Mouse (Mus musculus) stomach, embryonic 14.5 days (tissue): ENCODE measurements at regions not wholly inside any gene's neighbourhood (a gene's known extent, or its start where the extent isn't known, plus 50 kb on each side); places are given as distances from the start of the nearest gene placed in this dataset.

ENCODE experiments used
- ATAC-seq: fragments of 200-750 bp; cut with Nextera tagmentation; 2 replicates; pipeline ENCODE4 v1.8.0; 2017; ENCODE audit warnings: low read depth, moderate TSS enrichment; ENCODE audit not compliant: insufficient number of reproducible peaks, insufficient read depth, low FRiP score
- H3K27ac ChIP-seq: fragments of 300-500 bp; sonication (generic); 2 replicates; pipeline ENCODE4 v1.5.1; 2014; ENCODE audit warnings: mild to moderate bottlenecking, low read length, moderate library complexity, mixed read lengths
- H3K27me3 ChIP-seq: fragments of 300-500 bp; sonication (generic); 2 replicates; pipeline ENCODE4 v1.6.1; 2014; ENCODE audit warnings: low read length, control low read depth, mixed read lengths; ENCODE audit not compliant: control insufficient read depth, insufficient read depth
- H3K36me3 ChIP-seq: fragments of 300-500 bp; sonication (generic); 2 replicates; pipeline ENCODE4 v1.6.1; 2014; ENCODE audit warnings: mild to moderate bottlenecking, control low read depth, low read length, moderate library complexity, mixed read lengths; ENCODE audit not compliant: control insufficient read depth, insufficient read depth
- H3K4me1 ChIP-seq: fragments of 300-500 bp; sonication (generic); 2 replicates; pipeline ENCODE4 v1.6.1; 2014; ENCODE audit warnings: low read length, control low read depth, mixed read lengths; ENCODE audit not compliant: control insufficient read depth, insufficient read depth
- H3K4me2 ChIP-seq: fragments of 300-500 bp; sonication (generic); replicated peaks from 2 replicates; pipeline ENCODE4 v1.6.1; 2014; ENCODE audit warnings: low read depth, low read length, control low read depth
- H3K4me3 ChIP-seq: fragments of 300-500 bp; sonication (generic); 2 replicates; pipeline ENCODE4 v1.5.1; 2014; ENCODE audit warnings: low read depth, low read length, control low read depth
- H3K9ac ChIP-seq: fragments of 300-500 bp; sonication (generic); replicated peaks from 2 replicates; pipeline ENCODE4 v1.6.1; 2014; ENCODE audit warnings: low read depth, mild to moderate bottlenecking, control low read depth, low read length, moderate library complexity, mixed read lengths
- H3K9me3 ChIP-seq: fragments of 300-500 bp; sonication (generic); 2 replicates; pipeline ENCODE4 v1.6.1; 2016; ENCODE audit warnings: low read depth, low read length, control low read depth; ENCODE audit not compliant: control insufficient read depth
- WGBS: fragments of 180-500 bp; shearing (Covaris S2); extraction: QIAGEN DNeasy Blood & Tissue Kit; methylation state at CpG from one replicate; pipeline ENCODE4 v1.1.7; 2014; 5-methylcytosine and 5-hydroxymethylcytosine counted together

DNA sequence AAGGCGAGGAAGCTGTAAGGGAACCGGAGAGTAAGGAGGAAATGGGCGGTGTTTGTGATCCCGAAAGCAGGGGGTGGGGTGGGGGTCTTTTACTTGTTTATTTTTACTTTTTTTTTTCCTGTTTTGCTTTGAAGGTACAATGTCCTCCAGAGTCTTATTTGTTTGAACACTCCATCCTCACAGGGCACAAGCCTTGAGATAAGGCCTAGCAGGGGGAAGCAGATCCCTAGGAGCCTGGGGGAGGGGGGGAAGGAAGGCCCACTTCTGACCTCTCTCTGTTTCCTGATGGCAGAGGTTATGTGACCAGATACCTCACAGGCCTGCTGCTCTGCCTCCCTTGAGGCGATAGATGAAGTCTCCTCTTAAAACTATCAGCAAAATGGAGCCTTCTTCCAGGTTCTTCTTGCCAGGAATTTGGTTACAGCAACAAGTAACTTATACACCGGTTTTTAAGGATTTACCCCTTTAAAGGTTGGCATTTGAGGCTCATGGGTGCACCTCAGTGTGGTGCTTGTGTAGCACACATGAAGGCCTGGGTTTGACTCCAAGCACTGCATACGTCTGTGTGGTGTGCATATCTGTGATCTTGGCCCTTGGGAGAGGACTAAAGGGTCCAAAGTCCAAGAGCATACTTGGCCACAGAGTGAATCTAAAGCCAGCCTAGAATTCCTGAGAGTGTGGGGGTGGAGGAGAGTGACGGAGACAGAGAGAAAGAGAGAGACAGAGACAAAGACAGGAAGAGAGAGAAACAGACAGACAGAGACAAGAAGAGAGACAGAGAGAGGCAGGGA, 64.8 kb upstream of the Mef2a start:
- Histone ChIP-seq H3K9me3 (no peaks in the 10 kb centered on the region), H3K27me3 (no peaks in the 10 kb centered on the region), H3K9ac (no peak overlapping the region), H3K27ac (no peak overlapping the region), H3K4me2 (no peak overlapping the region), H3K4me3 (no peak overlapping the region), H3K36me3 (no peaks in the 10 kb centered on the region), H3K4me1 (peaks cover 9% of the 10 kb centered on the region)
- whole genome bisulfite sequencing, result 60% methylated on average over 8 of the region's 8 CpGs
- ATAC-seq, result no peak

DNA sequence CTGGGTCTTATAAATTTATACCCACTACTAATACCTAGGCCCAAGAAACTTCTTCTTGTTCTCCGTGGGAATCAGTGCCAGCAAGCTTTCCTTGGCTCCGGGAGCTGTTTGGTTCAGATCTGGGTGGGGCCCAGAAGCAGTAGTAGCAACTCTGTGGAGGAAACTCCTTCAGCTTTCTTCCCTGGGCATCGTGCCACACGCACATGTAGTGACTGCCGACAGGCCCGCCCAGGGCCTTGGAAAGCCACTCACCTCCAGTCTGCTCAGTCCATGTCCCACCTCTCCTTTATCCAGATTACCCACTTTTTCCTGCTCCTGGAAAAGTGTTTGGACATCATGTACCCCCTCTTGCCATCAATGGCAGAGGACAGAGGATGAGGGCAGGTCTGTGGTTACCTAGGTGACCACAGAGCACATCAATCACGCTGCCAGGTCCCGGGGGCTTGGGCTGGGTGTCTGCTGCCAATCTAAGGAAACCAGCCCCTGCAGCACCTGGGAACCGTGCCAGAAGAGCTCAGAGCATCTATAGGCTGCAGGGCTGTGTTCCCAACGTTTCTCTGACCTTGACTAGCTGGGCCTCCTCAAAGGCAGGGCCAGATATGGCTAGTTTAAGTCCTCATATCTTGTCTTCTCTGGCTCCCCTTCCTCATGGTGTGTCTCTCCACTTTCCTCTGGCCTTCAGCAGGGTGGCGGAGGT, 63.1 kb upstream of the Mef2a start:
- Histone ChIP-seq H3K4me3 (no peak overlapping the region), H3K9ac (no peak overlapping the region), H3K9me3 (no peaks in the 10 kb centered on the region), H3K36me3 (no peaks in the 10 kb centered on the region), H3K27me3 (no peaks in the 10 kb centered on the region), H3K4me2 (no peak overlapping the region), H3K27ac (no peak overlapping the region), H3K4me1 (peaks cover 7% of the 10 kb centered on the region; the same call in 1 of the 2 replicates)
- no peak for ATAC-seq
- WGBS, result 54% methylated on average over 11 of the region's 11 CpGs

DNA sequence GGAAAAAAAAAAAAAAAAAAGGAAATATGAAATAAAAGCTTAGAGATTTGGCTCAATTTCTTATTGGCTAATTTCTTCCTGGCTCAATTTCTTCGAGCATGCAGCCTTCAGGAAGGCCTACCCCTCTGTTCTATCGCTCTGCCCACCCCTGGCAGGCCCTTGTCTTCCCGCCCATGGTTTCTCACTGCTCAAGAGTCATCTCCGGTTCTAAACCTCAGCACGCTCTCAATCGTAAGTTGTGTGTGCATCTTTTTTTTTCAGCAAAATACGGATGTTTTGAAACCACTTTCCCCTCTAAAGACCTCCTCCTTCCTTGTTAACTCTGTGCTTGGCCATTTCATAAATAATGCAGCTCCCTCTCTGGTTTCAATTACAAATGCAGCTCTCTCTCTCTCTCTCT, 58.3 kb upstream of the Mef2a start:
- H3K4me1 ChIP-seq, result peaks cover 3% of the 10 kb centered on the region; the same call in 1 of the 2 replicates
- no peak overlapping the region for H3K4me3 ChIP-seq
- no peak for ATAC-seq
- H3K9me3 ChIP-seq, result no peaks in the 10 kb centered on the region
- 82% methylated on average over 7 of the region's 7 CpGs for WGBS
- no peaks in the 10 kb centered on the region for H3K36me3 ChIP-seq
- H3K9ac ChIP-seq, result no peak overlapping the region
- no peak overlapping the region for H3K4me2 ChIP-seq
- H3K27ac ChIP-seq, result no peak overlapping the region
- no peaks in the 10 kb centered on the region for H3K27me3 ChIP-seq

DNA sequence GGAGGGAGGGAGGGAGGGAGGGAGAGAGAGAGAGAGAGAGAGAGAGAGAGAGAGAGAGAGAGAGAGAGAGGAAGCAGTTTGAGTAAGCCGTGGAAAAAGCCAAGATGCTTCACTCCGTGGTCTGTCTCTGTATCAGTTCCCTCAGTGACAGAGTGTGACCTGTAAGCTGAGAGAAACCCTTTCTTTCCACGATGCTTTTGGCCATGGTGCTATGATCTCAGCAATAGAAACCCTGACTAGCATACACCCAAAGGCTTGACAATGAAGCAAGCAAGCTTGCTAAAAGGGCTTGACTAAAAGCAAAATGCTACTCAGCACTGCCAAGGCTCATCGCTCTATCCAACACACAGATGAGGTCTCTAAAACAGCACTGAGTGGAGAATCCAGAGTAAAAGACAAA, 57.4 kb upstream of the Mef2a start:
- Histone ChIP-seq H3K4me2 (no peak overlapping the region), H3K27ac (no peak overlapping the region), H3K4me3 (no peak overlapping the region), H3K27me3 (no peaks in the 10 kb centered on the region), H3K4me1 (no peaks in the 10 kb centered on the region), H3K9ac (no peak overlapping the region), H3K9me3 (no peaks in the 10 kb centered on the region), H3K36me3 (no peaks in the 10 kb centered on the region)
- no peak for ATAC-seq
- 79% methylated on average over 4 of the region's 4 CpGs for WGBS

DNA sequence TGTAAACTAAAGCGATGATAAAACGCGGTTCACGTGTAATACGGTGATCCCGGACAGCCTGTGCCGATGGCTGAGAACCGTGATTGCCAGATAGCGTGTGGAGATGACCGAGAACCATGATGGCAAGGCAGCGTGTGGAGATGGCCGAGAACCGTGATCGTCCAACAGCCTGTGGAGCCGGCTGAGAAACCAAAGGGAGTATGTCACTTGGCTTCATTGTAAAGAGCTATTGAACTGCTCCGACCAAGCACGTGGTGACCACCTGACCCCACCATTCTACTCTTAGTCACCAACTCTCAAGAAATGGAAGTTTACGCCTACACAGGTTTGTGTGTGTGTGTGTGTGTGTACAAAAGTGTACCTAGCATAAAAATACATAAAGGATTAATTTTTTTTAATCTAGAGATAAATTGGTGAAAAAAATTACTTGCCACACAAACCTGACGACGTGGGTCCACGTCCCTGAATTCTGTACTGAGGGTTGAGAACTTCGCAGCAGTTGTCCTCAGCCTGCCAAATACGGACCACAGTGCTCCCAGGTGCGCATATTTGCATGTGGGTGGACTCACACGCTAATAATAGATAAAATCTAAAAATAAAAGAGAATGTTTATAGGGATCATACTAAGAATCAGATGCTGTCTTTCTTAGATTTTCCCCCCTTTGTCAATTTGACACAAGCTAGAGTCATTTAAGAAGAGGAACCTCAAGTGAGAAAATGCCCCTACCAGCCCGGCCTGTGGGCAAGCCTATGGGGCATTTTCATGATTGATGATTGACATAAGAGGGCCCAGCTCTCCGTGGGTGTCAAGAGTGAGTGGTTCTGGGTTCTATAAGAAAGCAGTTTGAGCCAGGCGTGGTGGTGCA, 56.6 kb upstream of the Mef2a start:
- 90% methylated on average over 28 of the region's 28 CpGs for WGBS
- no peak overlapping the region for H3K9ac ChIP-seq
- no peaks in the 10 kb centered on the region for H3K27me3 ChIP-seq
- no peaks in the 10 kb centered on the region for H3K4me1 ChIP-seq
- no peak overlapping the region for H3K27ac ChIP-seq
- no peaks in the 10 kb centered on the region for H3K9me3 ChIP-seq
- H3K4me2 ChIP-seq, result no peak overlapping the region
- H3K36me3 ChIP-seq, result no peaks in the 10 kb centered on the region
- no peak overlapping the region for H3K4me3 ChIP-seq
- ATAC-seq, result no peak

DNA sequence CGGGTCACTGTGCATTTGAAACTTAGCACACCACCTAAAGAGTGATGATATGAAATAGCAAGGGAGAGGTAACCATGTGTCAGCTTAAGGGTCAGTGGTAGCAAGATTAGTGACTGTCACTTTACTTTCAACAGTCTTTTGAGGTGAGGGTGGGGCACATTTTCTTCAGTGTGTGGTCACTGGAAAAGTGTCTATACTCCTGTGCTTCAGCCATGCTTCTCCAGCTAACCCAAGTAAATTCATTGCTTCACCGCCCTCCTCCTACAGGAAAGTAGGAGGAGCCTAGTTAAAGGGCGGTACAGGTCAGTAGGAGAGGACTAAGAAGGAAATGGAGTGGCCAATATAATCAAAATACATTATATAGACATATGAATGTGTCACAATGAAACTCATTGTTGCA, 55.7 kb upstream of the Mef2a start:
- Histone ChIP-seq H3K9ac (no peak overlapping the region), H3K9me3 (no peaks in the 10 kb centered on the region), H3K27ac (no peak overlapping the region), H3K4me3 (no peak overlapping the region), H3K4me2 (no peak overlapping the region), H3K4me1 (no peaks in the 10 kb centered on the region), H3K27me3 (no peaks in the 10 kb centered on the region), H3K36me3 (no peaks in the 10 kb centered on the region)
- ATAC-seq, result no peak
- 90% methylated on average over 3 of the region's 3 CpGs for WGBS

DNA sequence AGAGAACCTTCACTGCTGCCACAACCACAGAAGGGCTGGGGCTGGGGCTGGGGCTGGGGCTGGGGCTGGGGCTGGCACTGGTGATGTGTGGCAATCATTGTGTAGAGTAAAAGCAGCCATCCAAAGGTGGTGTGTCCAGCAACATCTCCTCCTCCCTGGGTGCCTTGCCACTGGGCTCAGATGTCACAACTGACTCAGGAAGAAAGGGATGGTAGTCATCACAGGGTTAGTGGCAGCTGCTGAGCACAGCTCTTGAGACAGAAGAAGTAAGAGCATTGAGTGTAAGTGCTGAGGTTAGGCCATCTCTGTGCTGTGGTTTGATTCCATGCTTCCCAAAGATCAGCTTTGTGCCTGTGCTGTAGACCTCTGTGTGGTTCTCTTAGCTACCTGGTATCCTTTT, 53.4 kb upstream of the Mef2a start:
- H3K27me3 ChIP-seq, result no peaks in the 10 kb centered on the region
- H3K36me3 ChIP-seq, result no peaks in the 10 kb centered on the region
- H3K9ac ChIP-seq, result no peak overlapping the region
- H3K4me3 ChIP-seq, result no peak overlapping the region
- H3K4me1 ChIP-seq, result no peaks in the 10 kb centered on the region
- H3K9me3 ChIP-seq, result no peaks in the 10 kb centered on the region
- H3K27ac ChIP-seq, result no peak overlapping the region
- H3K4me2 ChIP-seq, result no peak overlapping the region
- ATAC-seq, result no peak

DNA sequence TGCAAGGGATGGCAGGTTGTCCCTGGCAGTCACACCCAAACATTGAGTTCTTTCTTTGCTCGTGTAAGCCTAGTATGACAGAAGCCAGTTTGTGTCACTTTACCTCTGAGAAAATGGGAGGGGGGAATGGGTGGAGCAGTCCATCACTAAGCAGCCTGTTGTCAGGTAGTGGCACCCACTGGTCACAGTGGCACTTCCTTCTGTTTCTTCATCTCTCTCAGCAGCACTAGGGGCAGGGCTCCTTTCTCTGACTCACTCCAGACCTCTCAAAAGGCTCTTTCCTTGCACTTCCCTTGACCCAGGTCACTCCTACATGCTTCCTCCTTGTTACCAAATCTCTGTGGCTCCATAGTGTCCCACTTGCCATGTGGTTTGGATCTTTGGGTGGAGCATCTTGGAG, 52.9 kb upstream of the Mef2a start:
- H3K36me3 ChIP-seq, result no peaks in the 10 kb centered on the region
- 47% methylated on average over 1 of the region's 1 CpGs for WGBS
- no peak for ATAC-seq
- no peak overlapping the region for H3K4me3 ChIP-seq
- no peak overlapping the region for H3K27ac ChIP-seq
- H3K27me3 ChIP-seq, result no peaks in the 10 kb centered on the region
- no peak overlapping the region for H3K4me2 ChIP-seq
- no peaks in the 10 kb centered on the region for H3K9me3 ChIP-seq
- H3K4me1 ChIP-seq, result no peaks in the 10 kb centered on the region
- H3K9ac ChIP-seq, result no peak overlapping the region
